Comparison of ENCODE assay signal across 8 mouse cellular contexts in genomic region chr5:76658084-76658934, GRCm38 (mm10). TPM values are rescaled to one million over a fixed set of nuclear protein-coding genes. Genes with fewer than 3 reads are reported as not detected.
DNase-seq lines count a peak whose midpoint lies in the region; ATAC-seq and TF ChIP-seq lines count a peak whose summit lies in the region.

No protein-coding gene starts in this region.

- H3K4me1 ChIP-seq in E14TG2a.4 (replicated peaks; ENCODE audit: low read depth, low read length): 0 out of 2 replicates have a peak, but pooled peaks cover 7% of the 10 kb centered on the region
- H3K4me1 ChIP-seq in megakaryocyte, embryonic 14.5 days: peaks cover 70% of the 10 kb centered on the region
- H3K4me1 ChIP-seq in spleen, adult 2 months (ENCODE audit: control insufficient read depth, insufficient read depth, insufficient read length): peaks cover 3% of the 10 kb centered on the region; the same call in 1 of the 2 replicates

- no peak for TF ChIP-seq POLR2A in spleen, adult 2 months (IDR thresholded peaks at IDR 0.05; ENCODE audit: low read depth, low read length)

- no peak overlapping the region; the same call in 1 of the 2 replicates for H3K27ac ChIP-seq in spleen, adult 2 months (ENCODE audit: insufficient read depth, low read length)

- peak; percentile 74 for ATAC-seq in frontal cortex, adult (ENCODE audit: low TSS enrichment)

- no peaks in the 10 kb centered on the region for H3K9me3 ChIP-seq in E14TG2a.4 (ENCODE audit: low read length)
- no peaks in the 10 kb centered on the region for H3K9me3 ChIP-seq in megakaryocyte, embryonic 14.5 days

- no peak for DNase-seq in frontal cortex, postnatal 25 days (ENCODE audit: low spot score in 2 of 2)
- peak; percentile 6 for DNase-seq in cerebellum, adult 9-10 months
- peak; percentile 65 for DNase-seq in forelimb bud, embryonic 11.5 days (ENCODE audit: low read depth, low spot score)
- DNase-seq in kidney, postnatal 14 days: peak; percentile 25
- no peak for DNase-seq in spleen, adult 2 months (ENCODE audit: low read depth in 1 of 2, low spot score in 2 of 2)

- peak overlapping the region; percentile 87 for H3K4me3 ChIP-seq in E14TG2a.4 (replicated peaks; ENCODE audit: low read length)
- H3K4me3 ChIP-seq in megakaryocyte, embryonic 14.5 days (replicated peaks): peak overlapping the region; percentile 96
- peak overlapping the region; percentile 39 for H3K4me3 ChIP-seq in spleen, adult 2 months (ENCODE audit: extremely low read depth, insufficient read depth, insufficient read length)

- no peaks in the 10 kb centered on the region for H3K36me3 ChIP-seq in E14TG2a.4 (ENCODE audit: insufficient read depth, low read length)
- H3K36me3 ChIP-seq in megakaryocyte, embryonic 14.5 days (replicated peaks; ENCODE audit: low read length): peaks cover 31% of the 10 kb centered on the region
- H3K36me3 ChIP-seq in spleen, adult 2 months (ENCODE audit: control insufficient read depth, insufficient read depth, low read length): no peaks in the 10 kb centered on the region

- TF ChIP-seq CTCF in E14TG2a.4 (conservative IDR thresholded peaks at IDR 0.05; ENCODE audit: low read length): no peak
- TF ChIP-seq CTCF in spleen, adult 2 months (IDR thresholded peaks at IDR 0.05; ENCODE audit: extremely low read depth, insufficient read depth, insufficient read length, insufficient replicate concordance): no peak

- peaks cover 52% of the 10 kb centered on the region for H3K27me3 ChIP-seq in E14TG2a.4 (ENCODE audit: insufficient read depth, low read length)
- peaks cover 2% of the 10 kb centered on the region for H3K27me3 ChIP-seq in megakaryocyte, embryonic 14.5 days (replicated peaks)
- peaks cover 11% of the 10 kb centered on the region for H3K27me3 ChIP-seq in spleen, adult 2 months (ENCODE audit: control insufficient read depth, insufficient read depth, low read length)

- 8% methylated on average over 38 of the region's 38 CpGs for WGBS in spleen, adult 2 months

RNA-seq across cellular contexts. Expression of gene C530008M17Rik, which starts 2.0 kb away (rescaled TPM):
- polyA plus RNA-seq in megakaryocyte, embryonic 14.5 days (2012; ENCODE audit: insufficient read depth, low replicate concordance): 39.8 and 42.0 TPM in 2 replicates
- polyA plus RNA-seq in spleen, adult 2 months (2012; rRNA removed): 4.2 and 8.8 TPM in 2 replicates

Comparison
In these comparisons a context has a peak if more than half of its experiments do, and no peak if none do; other contexts are left out.
1. DNase-seq: peak in cerebellum, adult 9-10 months (single experiment), forelimb bud, embryonic 11.5 days (single experiment) and kidney, postnatal 14 days (single experiment); none in frontal cortex, postnatal 25 days (0 of 2) and spleen, adult 2 months (0 of 2).
2. H3K4me3 ChIP-seq: peak in every context shown above with its lines; median percentile 96 in megakaryocyte, embryonic 14.5 days; 87 in E14TG2a.4; 39 in spleen, adult 2 months.